Mouse (Mus musculus) lung, embryonic 14.5 days (tissue): ENCODE data around the gene Pld4. TPM values are rescaled to one million over a fixed set of nuclear protein-coding genes. Genes with fewer than 3 reads are reported as not detected.

Source experiments
- ATAC-seq: fragments of 200-750 bp; cut with Nextera tagmentation; 2 replicates; pipeline ENCODE4 v1.8.0; 2017; ENCODE audit warnings: mild to moderate bottlenecking, moderate TSS enrichment, moderate library complexity; ENCODE audit not compliant: insufficient read depth
- DNase-seq: peaks from one replicate; pipeline ENCODE4 v3.0.0-alpha.2; 2015
- H3K27ac ChIP-seq: fragments of 300-500 bp; sonication (generic); 2 replicates; pipeline ENCODE4 v1.5.1; 2014; ENCODE audit warnings: low read depth, mild to moderate bottlenecking, moderate library complexity
- H3K27me3 ChIP-seq: fragments of 300-500 bp; sonication (generic); 2 replicates; pipeline ENCODE4 v1.6.1; 2014; ENCODE audit warnings: low read length, control low read depth; ENCODE audit not compliant: insufficient read depth
- H3K36me3 ChIP-seq: fragments of 300-500 bp; sonication (generic); 2 replicates; pipeline ENCODE4 v1.6.1; 2014; ENCODE audit warnings: control low read depth; ENCODE audit not compliant: insufficient read depth
- H3K4me1 ChIP-seq: fragments of 300-500 bp; sonication (generic); 2 replicates; pipeline ENCODE4 v1.6.1; 2014; ENCODE audit warnings: antibody characterized with exemption, control low read depth; ENCODE audit not compliant: insufficient read depth
- H3K4me2 ChIP-seq: fragments of 300-500 bp; sonication (generic); 2 replicates; pipeline ENCODE4 v1.6.1; 2014; ENCODE audit warnings: mild to moderate bottlenecking
- H3K4me3 ChIP-seq: fragments of 300-500 bp; sonication (generic); 2 replicates; pipeline ENCODE4 v1.5.1; 2014; ENCODE audit warnings: low read depth, low read length
- H3K9ac ChIP-seq: fragments of 300-500 bp; sonication (generic); 2 replicates; pipeline ENCODE4 v1.6.1; 2014
- H3K9me3 ChIP-seq: fragments of 300-500 bp; sonication (generic); 2 replicates; pipeline ENCODE4 v1.6.1; 2016; ENCODE audit warnings: low read depth, low read length, control low read depth
- CTCF ChIP-seq: IDR thresholded peaks from 2 replicates; pipeline ENCODE4 v1.5.1; 2016; ENCODE audit warnings: antibody characterized with exemption, low read depth
- WGBS: fragments of 180-500 bp; shearing (Covaris S2); extraction: QIAGEN DNeasy Blood & Tissue Kit; methylation state at CpG from one replicate; pipeline ENCODE4 v1.1.7; 2014; 5-methylcytosine and 5-hydroxymethylcytosine counted together
- polyA plus RNA-seq: library from polyadenylated mRNA; unstranded; fragments of >200 nt; fragmentation: Nextera tagmentation; extraction: Ambion mirVana; gene quantifications from 2 replicates; pipeline ENCODE4 v1.2.1, GENCODE M21; 2014

Gene Pld4
- polyA plus RNA-seq, 1 experiment from 2014 or later, result 9.3 TPM

GRCm38 (mm10) chr12:112796551-112797510, 36.4 kb downstream of the Pld4 start:
- H3K27me3 ChIP-seq, result peaks cover 20% of the 10 kb centered on the region
- 33% methylated on average over 17 of the region's 17 CpGs for WGBS
- no peak overlapping the region for H3K27ac ChIP-seq
- no peaks in the 10 kb centered on the region for H3K9me3 ChIP-seq
- no peak for TF ChIP-seq CTCF
- no peaks in the 10 kb centered on the region for H3K36me3 ChIP-seq
- H3K4me1 ChIP-seq, result peaks cover 30% of the 10 kb centered on the region; the same call in 1 of the 2 replicates
- ATAC-seq (no peak), DNase-seq (no peak)
- no peak overlapping the region for H3K4me3 ChIP-seq
- H3K4me2 ChIP-seq, result no peak overlapping the region
- H3K9ac ChIP-seq, result no peak overlapping the region

- ATAC-seq (0 out of 2 replicates have a peak, but pooled peaks have one; percentile 1), DNase-seq (peak; percentile 31)
- no peak overlapping the region for H3K27ac ChIP-seq
- no peak for TF ChIP-seq CTCF
- no peak overlapping the region for H3K4me3 ChIP-seq
- H3K36me3 ChIP-seq, result no peaks in the 10 kb centered on the region
- no peaks in the 10 kb centered on the region for H3K9me3 ChIP-seq
- peaks cover 26% of the 10 kb centered on the region for H3K27me3 ChIP-seq
- peaks cover 30% of the 10 kb centered on the region; the same call in 1 of the 2 replicates for H3K4me1 ChIP-seq
- no peak overlapping the region for H3K9ac ChIP-seq
- WGBS, result 42% methylated on average over 15 of the region's 15 CpGs
- no peak overlapping the region for H3K4me2 ChIP-seq
These were observed 37.3 kb downstream of the Pld4 start for GRCm38 (mm10) chr12:112797672-112798331.

GRCm38 (mm10) chr12:112798332-112798681, 37.9 kb downstream of the Pld4 start:
- Histone ChIP-seq H3K4me2 (no peak overlapping the region), H3K27ac (no peak overlapping the region), H3K9me3 (no peaks in the 10 kb centered on the region), H3K36me3 (no peaks in the 10 kb centered on the region), H3K4me3 (no peak overlapping the region), H3K4me1 (peaks cover 30% of the 10 kb centered on the region; the same call in 1 of the 2 replicates), H3K27me3 (peaks cover 30% of the 10 kb centered on the region), H3K9ac (no peak overlapping the region)
- WGBS, result 5% methylated on average over 5 of the region's 5 CpGs
- DNase-seq (peak; percentile 83), ATAC-seq (peak; percentile 7; the same call in 1 of the 2 replicates)
- TF ChIP-seq CTCF, result no peak

GRCm38 (mm10) chr12:112798716-112799115, 38.3 kb downstream of the Pld4 start:
- H3K4me1 ChIP-seq, result peaks cover 27% of the 10 kb centered on the region; the same call in 1 of the 2 replicates
- H3K27me3 ChIP-seq, result peaks cover 30% of the 10 kb centered on the region

GRCm38 (mm10) chr12:112799237-112799970, 38.9 kb downstream of the Pld4 start:
- ATAC-seq, result no peak
- Histone ChIP-seq H3K4me3 (no peak overlapping the region), H3K4me2 (no peak overlapping the region), H3K36me3 (no peaks in the 10 kb centered on the region), H3K9me3 (no peaks in the 10 kb centered on the region), H3K27ac (no peak overlapping the region), H3K27me3 (peaks cover 30% of the 10 kb centered on the region), H3K4me1 (peaks cover 20% of the 10 kb centered on the region; the same call in 1 of the 2 replicates), H3K9ac (no peak overlapping the region)
- no peak for DNase-seq
- 77% methylated on average over 10 of the region's 10 CpGs for WGBS
- TF ChIP-seq CTCF, result no peak

More at GRCm38 (mm10) chr12:112798716-112799115, 38.3 kb downstream of the Pld4 start:
- no peak for TF ChIP-seq CTCF
- no peak overlapping the region for H3K4me2 ChIP-seq
- no peak overlapping the region for H3K4me3 ChIP-seq
- no peak overlapping the region for H3K27ac ChIP-seq
- no peaks in the 10 kb centered on the region for H3K9me3 ChIP-seq
- no peak overlapping the region for H3K9ac ChIP-seq
- no peak for DNase-seq
- 68% methylated on average over 5 of the region's 5 CpGs for WGBS
- ATAC-seq, result no peak
- H3K36me3 ChIP-seq, result no peaks in the 10 kb centered on the region

- H3K36me3 ChIP-seq, result no peaks in the 10 kb centered on the region
- no peak overlapping the region for H3K4me2 ChIP-seq
- H3K9me3 ChIP-seq, result no peaks in the 10 kb centered on the region
- no peak overlapping the region for H3K4me3 ChIP-seq
- no peak overlapping the region for H3K27ac ChIP-seq
- H3K27me3 ChIP-seq, result peaks cover 28% of the 10 kb centered on the region
- no peak overlapping the region for H3K9ac ChIP-seq
- peak; percentile 90 for TF ChIP-seq CTCF
- peak; percentile 12; the same call in 1 of the 2 replicates for ATAC-seq
- DNase-seq, result peak; percentile 77
- peaks cover 14% of the 10 kb centered on the region; the same call in 1 of the 2 replicates for H3K4me1 ChIP-seq
- WGBS, result 9% methylated on average over 4 of the region's 4 CpGs
These were observed 40.0 kb downstream of the Pld4 start for GRCm38 (mm10) chr12:112800476-112800875.
